Mouse (Mus musculus): Measurements from ENCODE around the gene Mlh3. TPM values are rescaled to one million over a fixed set of nuclear protein-coding genes. Genes with fewer than 3 reads are reported as not detected.

The Mlh3 gene
- polyA plus RNA-seq, 1 experiment = 5.5 TPM

DNA sequence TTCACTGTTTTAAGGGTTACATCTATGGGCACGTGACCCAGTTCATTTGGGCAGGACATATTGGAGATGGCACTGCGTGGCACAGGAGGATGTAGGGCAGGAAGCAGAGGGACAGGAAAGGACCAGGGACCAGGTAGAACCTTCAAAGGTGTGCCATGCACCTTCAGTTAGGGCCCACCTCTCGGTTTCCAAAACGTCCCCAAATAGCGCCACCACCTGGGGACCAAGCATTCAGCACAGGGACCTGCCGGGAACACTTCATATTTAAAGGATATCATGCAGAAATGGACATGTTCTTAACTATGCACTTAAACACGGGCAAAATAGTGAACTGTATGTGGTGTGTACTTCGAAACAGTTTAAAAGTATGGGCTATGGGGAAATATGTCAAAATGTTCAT, 66.3 kb downstream of the Mlh3 start:
- no peak for TF ChIP-seq POLR2A (IDR thresholded peaks at IDR 0.05; ENCODE audit: control insufficient read depth, extremely low read depth, insufficient read depth, low read length, poor library complexity)
- TF ChIP-seq CTCF (IDR thresholded peaks at IDR 0.05; ENCODE audit: borderline replicate concordance, control insufficient read depth, extremely low read depth, insufficient read depth, low read length, poor library complexity) = no peak
- Histone ChIP-seq H3K36me3 (ENCODE audit: control insufficient read depth, insufficient read depth, low read length) (no peaks in the 10 kb centered on the region), H3K27me3 (ENCODE audit: control insufficient read depth, insufficient read depth, low read length) (no peaks in the 10 kb centered on the region), H3K4me3 (ENCODE audit: control insufficient read depth, insufficient read depth, low read length) (no peak overlapping the region), H3K4me1 (replicated peaks; ENCODE audit: control insufficient read depth, insufficient read depth, low read length) (peaks cover 9% of the 10 kb centered on the region), H3K27ac (ENCODE audit: control insufficient read depth, insufficient read depth, low read length) (no peak overlapping the region)
- WGBS = 65% methylated on average over 8 of the region's 8 CpGs
- no peak for DNase-seq

DNA sequence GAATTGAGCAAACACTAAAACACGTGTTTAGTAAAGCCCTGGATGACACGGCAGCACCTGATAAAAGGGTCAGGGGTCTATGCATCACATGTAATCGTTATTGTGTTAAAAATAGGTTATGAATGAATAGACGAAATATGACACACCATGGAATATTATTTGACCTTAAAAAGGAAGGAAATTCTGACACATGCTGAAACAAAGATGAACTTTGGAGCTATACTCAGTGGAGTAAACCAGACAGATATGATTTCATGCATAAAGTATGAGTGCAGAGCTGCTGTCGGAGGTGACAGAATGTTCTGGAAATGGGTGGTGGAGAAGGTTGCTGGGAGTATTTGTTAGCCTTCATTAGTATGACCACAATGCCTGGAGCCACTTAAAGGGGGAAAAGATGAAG, 66.7 kb downstream of the Mlh3 start:
- H3K27ac ChIP-seq (ENCODE audit: control insufficient read depth, insufficient read depth, low read length) = no peak overlapping the region
- no peak for DNase-seq
- 84% methylated on average over 5 of the region's 5 CpGs for WGBS
- H3K4me1 ChIP-seq (replicated peaks; ENCODE audit: control insufficient read depth, insufficient read depth, low read length) = peaks cover 5% of the 10 kb centered on the region
- TF ChIP-seq CTCF (IDR thresholded peaks at IDR 0.05; ENCODE audit: borderline replicate concordance, control insufficient read depth, extremely low read depth, insufficient read depth, low read length, poor library complexity) (no peak), POLR2A (IDR thresholded peaks at IDR 0.05; ENCODE audit: control insufficient read depth, extremely low read depth, insufficient read depth, low read length, poor library complexity) (no peak)
- H3K36me3 ChIP-seq (ENCODE audit: control insufficient read depth, insufficient read depth, low read length) = no peaks in the 10 kb centered on the region
- H3K27me3 ChIP-seq (ENCODE audit: control insufficient read depth, insufficient read depth, low read length) = no peaks in the 10 kb centered on the region
- no peak overlapping the region for H3K4me3 ChIP-seq (ENCODE audit: control insufficient read depth, insufficient read depth, low read length)

DNA sequence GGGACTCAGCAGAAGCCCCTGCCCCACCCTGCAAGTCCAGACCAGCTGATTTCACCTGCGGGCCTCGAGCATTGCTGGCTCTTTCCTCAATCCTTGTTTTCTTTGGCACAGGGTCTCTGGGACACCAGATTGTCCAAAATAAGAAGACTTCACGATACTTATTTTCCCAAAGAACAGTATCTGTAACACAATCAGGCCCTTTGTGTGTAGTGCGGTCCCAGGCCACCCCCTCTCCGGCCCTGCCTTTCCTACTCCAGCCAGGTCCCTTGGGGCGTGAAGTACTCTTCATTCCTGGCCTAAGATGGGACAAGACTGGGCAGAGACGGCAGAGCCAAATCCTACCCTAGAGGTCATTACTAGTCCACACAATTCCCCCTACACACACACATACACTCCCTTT, 68.2 kb downstream of the Mlh3 start:
- DNase-seq = no peak

DNA sequence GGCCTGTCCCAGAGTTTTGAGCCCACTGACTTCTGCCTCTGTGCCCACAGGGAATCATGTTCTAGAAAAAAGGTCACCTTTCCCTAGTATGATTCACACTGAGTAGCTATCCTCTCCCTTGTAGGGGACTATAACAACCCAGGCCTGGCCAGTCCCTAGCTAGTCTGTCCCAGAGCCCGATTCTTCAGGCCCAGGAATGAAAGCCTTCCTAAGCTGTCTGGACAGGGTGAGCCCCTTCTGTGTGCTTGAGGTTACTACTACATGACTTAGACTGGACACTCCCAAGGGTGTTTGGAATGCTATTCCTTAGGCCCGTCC, 68.6 kb downstream of the Mlh3 start:
- TF ChIP-seq POLR2A (IDR thresholded peaks at IDR 0.05; ENCODE audit: control insufficient read depth, extremely low read depth, insufficient read depth, low read length, poor library complexity) (no peak), CTCF (IDR thresholded peaks at IDR 0.05; ENCODE audit: borderline replicate concordance, control insufficient read depth, extremely low read depth, insufficient read depth, low read length, poor library complexity) (no peak)
- H3K27me3 ChIP-seq (ENCODE audit: control insufficient read depth, insufficient read depth, low read length) = no peaks in the 10 kb centered on the region
- no peak overlapping the region for H3K4me3 ChIP-seq (ENCODE audit: control insufficient read depth, insufficient read depth, low read length)
- H3K4me1 ChIP-seq (replicated peaks; ENCODE audit: control insufficient read depth, insufficient read depth, low read length) = peaks cover 3% of the 10 kb centered on the region
- no peaks in the 10 kb centered on the region for H3K36me3 ChIP-seq (ENCODE audit: control insufficient read depth, insufficient read depth, low read length)
- DNase-seq = no peak
- WGBS = 94% methylated on average over 2 of the region's 2 CpGs
- H3K27ac ChIP-seq (ENCODE audit: control insufficient read depth, insufficient read depth, low read length) = no peak overlapping the region

More for the DNA sequence above, 68.2 kb downstream of the Mlh3 start:
- 90% methylated on average over 7 of the region's 7 CpGs for WGBS
- Histone ChIP-seq H3K4me1 (replicated peaks; ENCODE audit: control insufficient read depth, insufficient read depth, low read length) (no peaks in the 10 kb centered on the region), H3K27ac (ENCODE audit: control insufficient read depth, insufficient read depth, low read length) (no peak overlapping the region), H3K36me3 (ENCODE audit: control insufficient read depth, insufficient read depth, low read length) (no peaks in the 10 kb centered on the region), H3K4me3 (ENCODE audit: control insufficient read depth, insufficient read depth, low read length) (no peak overlapping the region), H3K27me3 (ENCODE audit: control insufficient read depth, insufficient read depth, low read length) (no peaks in the 10 kb centered on the region)
- TF ChIP-seq POLR2A (IDR thresholded peaks at IDR 0.05; ENCODE audit: control insufficient read depth, extremely low read depth, insufficient read depth, low read length, poor library complexity) (no peak), CTCF (IDR thresholded peaks at IDR 0.05; ENCODE audit: borderline replicate concordance, control insufficient read depth, extremely low read depth, insufficient read depth, low read length, poor library complexity) (no peak)

DNA sequence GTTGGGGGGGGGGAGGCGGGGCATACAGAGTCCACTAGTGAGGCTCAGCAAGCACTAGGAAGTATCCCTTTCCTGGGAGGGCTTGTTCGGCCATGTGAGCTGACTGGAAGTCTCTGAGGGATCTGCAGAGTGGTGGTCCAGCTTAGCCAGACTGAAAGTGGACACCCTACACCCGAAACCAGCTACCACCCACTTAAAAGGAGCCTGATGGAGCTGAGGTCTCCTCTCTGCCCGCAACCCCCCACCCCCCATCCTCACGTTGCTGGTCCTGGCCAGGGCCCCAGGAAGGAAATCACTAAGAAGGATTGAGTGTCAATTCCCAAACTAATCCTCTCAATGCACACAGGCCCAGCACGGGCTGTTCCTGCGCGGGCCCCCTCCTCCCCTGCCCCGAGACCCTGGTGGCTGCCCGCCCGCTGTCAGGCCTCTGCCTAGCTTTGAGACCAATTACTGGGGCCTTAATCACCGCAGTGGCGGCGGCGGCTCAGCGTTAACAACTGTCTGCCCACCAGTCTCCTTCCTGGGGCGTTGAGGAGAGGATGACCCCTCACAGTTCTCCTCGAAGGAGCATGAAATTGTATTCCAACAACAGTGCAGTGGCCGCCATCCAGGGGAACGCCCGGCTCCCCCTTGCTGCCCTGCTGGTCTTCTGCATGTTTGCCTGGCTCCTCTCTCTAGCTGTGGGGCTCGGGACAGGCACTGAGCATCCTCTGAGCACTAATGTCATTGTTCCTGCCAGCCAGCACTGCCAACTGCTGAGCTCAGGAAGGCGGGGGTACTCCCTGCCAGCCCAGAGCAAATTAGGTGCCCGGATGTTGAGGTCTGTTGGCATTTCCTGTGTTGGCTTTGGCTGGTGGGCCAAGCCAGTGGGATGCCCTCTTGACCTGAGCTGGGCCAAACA, 69.2 kb downstream of the Mlh3 start:
- TF ChIP-seq POLR2A (IDR thresholded peaks at IDR 0.05; ENCODE audit: control insufficient read depth, extremely low read depth, insufficient read depth, low read length, poor library complexity) = no peak
- TF ChIP-seq CTCF (IDR thresholded peaks at IDR 0.05; ENCODE audit: borderline replicate concordance, control insufficient read depth, extremely low read depth, insufficient read depth, low read length, poor library complexity) = no peak
- Histone ChIP-seq H3K27ac (ENCODE audit: control insufficient read depth, insufficient read depth, low read length) (no peak overlapping the region), H3K4me3 (ENCODE audit: control insufficient read depth, insufficient read depth, low read length) (no peak overlapping the region), H3K4me1 (replicated peaks; ENCODE audit: control insufficient read depth, insufficient read depth, low read length) (peaks cover 9% of the 10 kb centered on the region), H3K36me3 (ENCODE audit: control insufficient read depth, insufficient read depth, low read length) (no peaks in the 10 kb centered on the region), H3K27me3 (ENCODE audit: control insufficient read depth, insufficient read depth, low read length) (no peaks in the 10 kb centered on the region)
- 74% methylated on average over 24 of the region's 24 CpGs for WGBS
- no peak for DNase-seq

DNA sequence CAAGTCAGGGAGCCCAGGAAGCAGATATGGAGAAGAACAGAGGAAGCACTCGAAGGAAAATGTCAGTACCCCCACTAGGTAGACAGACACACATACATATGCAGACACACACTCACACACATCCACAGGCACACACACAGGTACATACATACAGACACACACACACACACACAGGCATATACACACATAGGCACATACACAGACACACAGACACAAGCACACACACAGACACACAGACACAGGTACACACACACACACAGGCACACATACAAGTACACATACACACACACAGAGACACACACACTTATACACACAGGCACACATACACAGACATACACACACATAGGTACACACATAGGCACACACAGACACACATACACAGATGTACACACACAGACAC, 70.4 kb downstream of the Mlh3 start:
- TF ChIP-seq POLR2A (IDR thresholded peaks at IDR 0.05; ENCODE audit: control insufficient read depth, extremely low read depth, insufficient read depth, low read length, poor library complexity) = no peak
- TF ChIP-seq CTCF (IDR thresholded peaks at IDR 0.05; ENCODE audit: borderline replicate concordance, control insufficient read depth, extremely low read depth, insufficient read depth, low read length, poor library complexity) = no peak
- WGBS = 95% methylated on average over 1 of the region's 1 CpGs
- Histone ChIP-seq H3K27ac (ENCODE audit: control insufficient read depth, insufficient read depth, low read length) (no peak overlapping the region), H3K36me3 (ENCODE audit: control insufficient read depth, insufficient read depth, low read length) (no peaks in the 10 kb centered on the region), H3K4me3 (ENCODE audit: control insufficient read depth, insufficient read depth, low read length) (no peak overlapping the region), H3K4me1 (replicated peaks; ENCODE audit: control insufficient read depth, insufficient read depth, low read length) (peaks cover 11% of the 10 kb centered on the region), H3K27me3 (ENCODE audit: control insufficient read depth, insufficient read depth, low read length) (no peaks in the 10 kb centered on the region)
- DNase-seq = no peak

All from thymus, adult 2 months (tissue).